Mouse (Mus musculus) neural tube, embryonic 13.5 days (tissue): Measurements from ENCODE around the gene Olfr1303. TPM values are rescaled to one million over a fixed set of nuclear protein-coding genes. Genes with fewer than 3 reads are reported as not detected.

Experiments used
- ATAC-seq: fragments of 200-750 bp; cut with Nextera tagmentation; 2 replicates; pipeline ENCODE4 v1.8.0; 2017; ENCODE audit warnings: low read depth, mild to moderate bottlenecking, moderate TSS enrichment, moderate library complexity
- H3K27ac ChIP-seq: fragments of 300-500 bp; sonication (generic); replicated peaks from 2 replicates; pipeline ENCODE4 v1.5.1; 2015; ENCODE audit warnings: moderate library complexity, mild to moderate bottlenecking, inconsistent platforms
- H3K27me3 ChIP-seq: fragments of 300-500 bp; sonication (generic); 2 replicates; pipeline ENCODE4 v1.6.1; 2015; ENCODE audit warnings: mild to moderate bottlenecking, inconsistent platforms
- H3K36me3 ChIP-seq: fragments of 300-500 bp; sonication (generic); 2 replicates; pipeline ENCODE4 v1.6.1; 2015; ENCODE audit warnings: mild to moderate bottlenecking, inconsistent platforms
- H3K4me1 ChIP-seq: fragments of 300-500 bp; sonication (generic); replicated peaks from 2 replicates; pipeline ENCODE4 v1.6.1; 2015; ENCODE audit warnings: inconsistent platforms
- H3K4me2 ChIP-seq: fragments of 300-500 bp; sonication (generic); 2 replicates; pipeline ENCODE4 v1.6.1; 2015; ENCODE audit warnings: inconsistent platforms, mild to moderate bottlenecking, moderate library complexity
- H3K4me3 ChIP-seq: fragments of 300-500 bp; sonication (generic); 2 replicates; pipeline ENCODE4 v1.5.1; 2015; ENCODE audit warnings: mild to moderate bottlenecking, inconsistent platforms
- H3K9ac ChIP-seq: fragments of 300-500 bp; sonication (generic); 2 replicates; pipeline ENCODE4 v1.6.1; 2015; ENCODE audit warnings: moderate library complexity, mild to moderate bottlenecking, inconsistent platforms
- H3K9me3 ChIP-seq: fragments of 300-500 bp; sonication (generic); 2 replicates; pipeline ENCODE4 v1.6.1; 2016; ENCODE audit warnings: inconsistent platforms
- WGBS: fragments of 180-500 bp; shearing (Covaris S2); methylation state at CpG from one replicate; pipeline ENCODE4 v1.1.7; 2015; 5-methylcytosine and 5-hydroxymethylcytosine counted together
- polyA plus RNA-seq: library from polyadenylated mRNA; unstranded; fragments of >200 nt; fragmentation: Nextera tagmentation; extraction: Ambion mirVana; gene quantifications from 2 replicates; pipeline ENCODE4 v1.2.1, GENCODE M21; 2015

Olfr1303 gene
- not detected in 2 replicates for polyA plus RNA-seq

DNA sequence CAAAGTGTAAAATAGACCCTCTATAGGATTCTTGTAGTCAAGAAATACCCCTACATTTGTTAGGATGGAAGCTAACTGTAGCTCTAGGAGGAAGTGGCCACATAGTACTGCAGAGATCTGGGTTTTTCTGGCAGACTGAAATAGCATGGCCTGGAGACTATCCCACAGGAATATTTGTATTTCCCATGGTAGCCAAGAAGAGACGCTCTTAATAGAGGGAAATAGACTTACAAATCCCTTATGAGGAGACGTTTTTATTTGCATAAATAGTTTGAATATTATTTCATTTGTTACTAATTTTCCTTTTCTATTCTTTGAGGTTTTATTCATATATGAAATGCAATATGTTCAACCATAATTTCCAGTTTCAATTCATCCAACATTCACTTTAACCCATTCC, at the start of gene Olfr1303:
Gene Olfr1303, minus strand, starts transcription at position 101 of the 400 bp plus-strand sequence.
- H3K9me3 ChIP-seq = no peaks in the 10 kb centered on the region
- no peak for ATAC-seq
- H3K27me3 ChIP-seq = no peaks in the 10 kb centered on the region
- no peaks in the 10 kb centered on the region for H3K36me3 ChIP-seq
- WGBS = 87% methylated on average over 2 of the region's 2 CpGs
- H3K27ac ChIP-seq = no peak within 1 kb of the TSS
- H3K9ac ChIP-seq = no peak within 1 kb of the TSS
- no peaks in the 10 kb centered on the region for H3K4me1 ChIP-seq
- no peak within 1 kb of the TSS for H3K4me2 ChIP-seq
- H3K4me3 ChIP-seq = no peak within 1 kb of the TSS

DNA sequence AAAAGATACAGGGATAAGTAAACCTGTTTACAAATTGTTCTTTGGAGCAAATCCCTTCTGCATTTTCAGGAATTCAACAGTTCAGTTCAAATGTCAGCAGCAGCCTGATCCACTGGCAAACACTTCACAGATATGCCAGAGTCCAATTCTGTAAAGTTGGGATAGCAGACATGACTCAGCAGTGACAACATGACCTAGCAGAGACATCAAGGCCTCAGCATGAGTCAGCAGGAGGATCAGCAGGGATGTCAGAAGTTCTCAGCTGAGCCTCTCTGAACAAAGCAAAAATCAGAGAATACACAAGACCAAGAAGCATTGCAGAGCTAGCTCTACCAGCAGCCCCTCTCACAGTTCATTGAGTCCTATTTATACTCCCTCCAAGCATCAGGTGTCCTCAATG, 7.2 kb downstream of the Olfr1303 start:
- H3K36me3 ChIP-seq = no peaks in the 10 kb centered on the region
- no peak overlapping the region for H3K27ac ChIP-seq
- H3K4me2 ChIP-seq = no peak overlapping the region
- H3K4me3 ChIP-seq = no peak overlapping the region
- H3K4me1 ChIP-seq = no peaks in the 10 kb centered on the region
- H3K27me3 ChIP-seq = no peaks in the 10 kb centered on the region
- H3K9ac ChIP-seq = no peak overlapping the region
- ATAC-seq = no peak
- no peaks in the 10 kb centered on the region for H3K9me3 ChIP-seq

DNA sequence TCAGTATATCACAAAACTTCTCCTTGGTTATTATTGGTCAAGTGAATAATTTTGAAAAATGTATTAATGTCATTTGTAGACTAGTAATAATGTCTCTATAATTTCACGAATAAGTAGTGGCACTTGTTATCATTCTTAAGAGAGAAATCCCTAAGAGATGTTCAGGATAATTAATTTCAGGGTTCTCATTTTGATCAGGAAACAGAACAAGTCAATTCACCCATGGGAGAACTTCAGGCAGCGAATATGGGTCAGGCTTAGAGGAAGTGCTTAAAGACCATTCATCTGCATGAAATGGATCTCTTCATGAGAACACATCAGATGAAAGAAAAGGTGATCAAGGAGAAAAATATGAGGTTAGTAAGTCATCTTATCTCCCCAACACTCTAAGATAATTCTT, 43.0 kb downstream of the Olfr1303 start, which contains the start of gene Olfr1302:
Gene Olfr1302, plus strand, starts transcription at position 301 of the 400 bp plus-strand sequence.
- Histone ChIP-seq H3K27ac (no peak within 1 kb of the TSS), H3K9ac (no peak within 1 kb of the TSS), H3K27me3 (no peaks in the 10 kb centered on the region), H3K36me3 (no peaks in the 10 kb centered on the region), H3K4me2 (no peak within 1 kb of the TSS), H3K9me3 (no peaks in the 10 kb centered on the region), H3K4me3 (no peak within 1 kb of the TSS), H3K4me1 (no peaks in the 10 kb centered on the region)
- ATAC-seq = no peak
- 79% methylated on average over 2 of the region's 2 CpGs for WGBS

Other genes with a start within 250 kb of the Olfr1303 start
- gene Olfr1297, start 193.8 kb downstream of the Olfr1303 start, polyA plus RNA-seq = not detected in 2 replicates
- gene Olfr1298, start 171.1 kb downstream of the Olfr1303 start, polyA plus RNA-seq = not detected in 2 replicates
- not detected in 2 replicates for gene Olfr1299, start 158.9 kb downstream of the Olfr1303 start, polyA plus RNA-seq
- not detected in 2 replicates for gene Olfr1301, start 69.3 kb downstream of the Olfr1303 start, polyA plus RNA-seq
- not detected in 2 replicates for gene Olfr1302, start 42.9 kb downstream of the Olfr1303 start, polyA plus RNA-seq
- not detected in 2 replicates for gene Olfr1305, start 56.8 kb upstream of the Olfr1303 start, polyA plus RNA-seq
- not detected in 2 replicates for gene Olfr1306, start 95.9 kb upstream of the Olfr1303 start, polyA plus RNA-seq
- 0.01 TPM in 1 of 2 replicates, not detected in the other for gene Olfr1307, start 129.1 kb upstream of the Olfr1303 start, polyA plus RNA-seq
- gene Olfr1308, start 144.6 kb upstream of the Olfr1303 start, polyA plus RNA-seq = not detected in 2 replicates
- not detected in 2 replicates for gene Olfr1309, start 169.9 kb upstream of the Olfr1303 start, polyA plus RNA-seq
- not detected in 2 replicates for gene Olfr1310, start 192.4 kb upstream of the Olfr1303 start, polyA plus RNA-seq
- gene Olfr1311, start 204.1 kb upstream of the Olfr1303 start, polyA plus RNA-seq = not detected in 2 replicates
- not detected in 2 replicates for gene Olfr1312, start 229.9 kb upstream of the Olfr1303 start, polyA plus RNA-seq